Mouse (Mus musculus): ENCODE results near the gene Ntn5.
A peak's percentile ranks its signal among the peaks of the same experiment; 100 is the strongest.
"Not testable (repeated sequence)": the region's sequence is repeated elsewhere in the genome, so short reads cannot be mapped to it uniquely, and the experiment has no call there.

Ntn5 gene

DNA sequence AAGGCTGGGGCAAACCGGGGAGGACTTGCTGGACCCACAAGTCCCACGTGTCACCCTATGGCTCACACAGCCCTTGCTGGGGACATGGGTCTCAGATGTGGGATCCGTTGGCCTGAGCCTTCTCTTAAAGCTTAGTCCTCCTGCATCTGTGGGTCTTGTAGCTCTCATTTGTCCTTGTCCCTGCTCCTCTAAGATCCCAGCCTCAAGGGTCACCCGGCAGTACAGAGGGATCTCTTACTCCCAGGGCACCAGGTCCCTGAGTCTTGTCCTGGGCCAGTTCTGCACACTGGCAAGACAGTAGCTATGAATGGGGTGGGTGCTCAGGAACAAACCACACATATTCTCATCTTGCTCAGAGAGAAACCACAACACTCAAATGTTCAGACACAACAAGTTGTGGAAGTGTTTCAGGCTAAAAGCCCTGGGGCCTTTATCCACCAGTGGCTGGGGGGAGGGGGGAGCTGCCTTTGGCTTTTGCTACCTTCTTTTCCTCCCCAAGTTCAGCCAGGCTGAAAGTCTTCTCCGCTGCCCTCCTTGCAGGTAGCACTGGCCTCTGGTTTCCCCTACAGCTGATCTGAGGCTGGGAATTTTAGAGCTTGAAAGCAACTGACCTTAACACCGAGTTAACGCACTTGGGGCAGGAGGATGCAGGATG, at the start of gene Ntn5:
Gene Ntn5 (plus strand): TSS at position 627 of the 655 bp plus-strand sequence.
- DNase-seq (ENCODE audit: low spot score in 2 of 2): no peak

DNA sequence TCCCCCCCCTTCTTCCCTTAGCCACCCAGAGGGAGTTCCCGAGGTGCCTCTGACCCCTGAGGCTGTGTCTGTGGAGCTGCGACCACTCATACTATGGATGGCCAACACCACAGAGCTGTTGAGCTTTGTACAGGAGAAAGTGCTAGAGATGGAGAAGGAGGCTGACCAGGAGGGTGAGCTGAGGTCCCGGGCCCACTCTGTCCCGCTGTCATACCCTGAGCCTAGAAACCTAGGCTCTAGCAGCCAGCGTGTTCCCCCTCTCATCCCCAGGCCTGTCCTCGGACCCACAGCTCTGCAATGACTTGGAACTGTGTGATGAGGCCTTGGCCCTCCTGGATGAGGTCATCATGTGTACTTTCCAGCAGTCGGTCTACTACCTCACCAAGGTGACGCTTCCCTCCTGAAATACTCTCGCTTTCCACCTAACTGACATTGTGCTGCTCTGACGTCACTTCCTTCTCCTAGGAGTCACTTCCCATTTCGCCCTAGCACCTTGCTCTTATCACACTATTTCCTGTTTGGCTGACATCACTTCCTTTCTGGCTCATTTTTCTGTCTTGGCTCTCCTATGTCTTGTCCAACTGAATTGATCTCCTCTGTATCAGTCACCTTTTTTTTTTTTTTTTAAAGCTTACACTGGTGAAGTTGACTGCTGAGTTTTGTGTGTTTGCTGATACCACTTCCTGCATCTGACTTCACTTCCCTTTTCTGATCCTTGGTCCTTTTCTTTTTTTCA, 48.7 kb upstream of the Ntn5 start:
- DNase-seq (ENCODE audit: low spot score in 2 of 2): no peak

DNA sequence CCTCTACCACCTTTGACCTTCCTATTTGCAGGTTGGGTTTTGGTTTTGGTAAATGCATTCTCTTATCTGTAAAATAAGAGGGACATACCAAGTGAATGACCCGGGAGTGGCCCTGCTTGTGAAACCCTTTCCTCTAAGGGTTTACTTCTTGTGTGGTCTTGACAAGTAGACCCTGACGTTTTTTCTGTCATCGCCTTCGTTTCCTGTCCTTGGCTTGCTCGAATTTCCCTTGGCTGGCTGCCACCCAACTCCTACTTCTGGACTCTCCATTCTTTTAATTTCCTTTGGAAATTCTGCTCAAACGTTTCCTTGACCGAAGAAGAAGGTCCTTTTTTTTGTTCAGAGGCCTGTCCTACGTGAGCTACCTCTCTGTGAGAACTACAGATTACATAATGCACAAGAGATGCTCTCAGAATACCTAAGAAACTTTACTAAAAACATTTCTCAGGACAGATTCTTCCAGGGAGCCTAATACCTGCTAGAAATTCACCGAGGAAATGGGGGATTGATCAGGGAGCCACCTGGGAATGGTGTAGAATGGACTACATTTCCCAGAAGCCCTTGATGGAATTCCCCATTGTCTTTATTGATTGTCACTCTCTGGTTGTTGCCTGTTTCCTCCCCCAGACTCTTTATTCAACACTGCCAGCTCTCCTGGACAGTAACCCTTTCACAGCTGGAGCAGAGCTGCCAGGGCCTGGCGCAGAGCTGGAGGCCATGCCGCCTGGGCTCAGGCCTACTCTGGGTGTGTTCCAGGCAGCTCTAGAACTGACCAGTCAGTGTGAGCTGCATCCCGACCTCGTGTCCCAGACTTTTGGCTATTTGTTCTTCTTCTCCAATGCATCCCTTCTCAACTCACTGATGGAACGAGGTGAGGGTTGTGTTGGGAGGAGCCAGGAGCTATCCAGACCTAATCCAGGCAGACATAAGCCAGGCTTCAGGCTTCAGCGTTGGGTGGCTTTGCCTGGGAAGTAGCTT, 47.8 kb upstream of the Ntn5 start:
- DNase-seq (ENCODE audit: low spot score in 2 of 2): no peak

DNA sequence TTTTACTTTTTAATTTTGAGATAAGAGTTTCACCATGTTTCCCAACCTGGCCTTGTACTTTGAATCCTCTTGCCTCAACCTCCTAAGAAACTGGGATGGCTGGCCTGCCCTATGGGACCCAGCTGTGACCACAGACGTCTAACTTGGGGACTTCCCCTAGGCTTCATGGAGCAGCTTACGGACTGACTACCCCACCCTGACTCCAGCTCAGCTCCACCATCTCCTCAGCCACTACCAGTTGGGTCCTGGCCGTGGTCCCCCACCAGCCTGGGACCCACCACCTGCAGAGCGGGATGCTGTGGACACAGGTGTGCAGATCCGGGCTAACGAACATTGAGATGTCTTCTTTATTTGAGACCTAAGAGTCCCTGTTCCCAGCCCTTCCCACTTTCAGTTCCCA, 46.1 kb upstream of the Ntn5 start:
- no peak for DNase-seq (ENCODE audit: low spot score in 2 of 2)

DNA sequence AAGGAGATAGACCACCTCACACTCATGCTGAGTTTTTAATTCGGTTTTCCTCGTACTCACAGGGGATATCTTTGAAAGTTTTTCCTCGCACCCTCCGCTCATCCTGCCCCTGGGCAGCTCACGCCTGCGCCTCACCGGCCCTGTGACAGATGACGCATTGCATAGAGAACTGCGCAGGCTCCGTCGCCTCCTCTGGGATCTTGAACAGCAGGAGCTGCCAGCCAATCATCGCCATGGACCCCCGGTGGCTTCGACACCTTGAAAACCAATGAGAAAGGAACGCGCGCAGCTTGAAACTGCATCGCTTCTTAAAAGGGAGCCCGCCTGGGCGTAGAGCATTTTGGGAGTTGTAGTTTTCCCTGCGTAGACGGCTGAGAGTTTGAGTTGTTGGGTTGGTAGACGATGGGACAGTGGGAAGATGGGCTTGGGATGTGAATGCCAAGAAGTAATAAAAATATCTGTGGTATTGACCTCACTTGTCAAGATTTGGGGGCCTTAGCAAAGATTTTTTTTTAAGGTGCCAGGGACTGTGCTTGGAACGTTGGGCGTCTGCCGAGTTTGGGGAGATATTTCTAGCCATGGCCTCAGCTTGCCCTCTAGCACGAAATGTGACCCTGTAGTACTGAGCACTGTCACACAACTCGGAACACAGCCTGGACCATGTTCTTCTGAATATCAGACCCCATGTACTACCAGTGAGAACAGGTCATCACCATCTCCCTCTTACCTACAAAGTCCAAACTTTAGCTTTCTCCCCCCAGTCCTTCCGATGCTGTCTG, 45.0 kb upstream of the Ntn5 start:
- DNase-seq (ENCODE audit: low spot score in 2 of 2): peak; percentile 94 to 97

DNA sequence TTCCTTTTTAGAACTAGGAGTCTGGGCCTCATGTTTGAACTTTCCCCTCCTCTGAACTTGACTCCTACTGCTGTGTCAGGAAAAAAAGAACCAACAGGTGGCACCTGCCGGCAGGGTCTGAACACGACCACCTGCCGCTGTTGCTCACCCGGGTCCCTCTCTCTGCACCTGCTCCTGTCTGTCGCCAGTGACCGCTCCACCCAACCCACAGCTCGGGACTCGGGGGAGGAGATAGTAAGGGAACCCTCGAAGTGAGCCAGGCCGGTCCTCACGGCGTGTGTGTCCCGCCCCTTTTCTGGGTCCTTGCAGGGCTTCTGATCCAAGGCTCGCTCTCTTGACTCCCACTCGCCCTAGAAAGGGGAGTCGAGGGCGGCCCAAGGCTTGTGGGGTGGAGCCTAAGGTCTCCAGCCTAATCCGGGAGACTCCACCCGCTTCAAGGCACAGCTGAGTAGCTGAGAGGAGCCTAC, 44.2 kb upstream of the Ntn5 start, which contains the start of gene Mamstr:
Gene Mamstr (plus strand): TSS at position 417 of the 467 bp plus-strand sequence.
- no peak for DNase-seq (ENCODE audit: low spot score in 2 of 2)

DNA sequence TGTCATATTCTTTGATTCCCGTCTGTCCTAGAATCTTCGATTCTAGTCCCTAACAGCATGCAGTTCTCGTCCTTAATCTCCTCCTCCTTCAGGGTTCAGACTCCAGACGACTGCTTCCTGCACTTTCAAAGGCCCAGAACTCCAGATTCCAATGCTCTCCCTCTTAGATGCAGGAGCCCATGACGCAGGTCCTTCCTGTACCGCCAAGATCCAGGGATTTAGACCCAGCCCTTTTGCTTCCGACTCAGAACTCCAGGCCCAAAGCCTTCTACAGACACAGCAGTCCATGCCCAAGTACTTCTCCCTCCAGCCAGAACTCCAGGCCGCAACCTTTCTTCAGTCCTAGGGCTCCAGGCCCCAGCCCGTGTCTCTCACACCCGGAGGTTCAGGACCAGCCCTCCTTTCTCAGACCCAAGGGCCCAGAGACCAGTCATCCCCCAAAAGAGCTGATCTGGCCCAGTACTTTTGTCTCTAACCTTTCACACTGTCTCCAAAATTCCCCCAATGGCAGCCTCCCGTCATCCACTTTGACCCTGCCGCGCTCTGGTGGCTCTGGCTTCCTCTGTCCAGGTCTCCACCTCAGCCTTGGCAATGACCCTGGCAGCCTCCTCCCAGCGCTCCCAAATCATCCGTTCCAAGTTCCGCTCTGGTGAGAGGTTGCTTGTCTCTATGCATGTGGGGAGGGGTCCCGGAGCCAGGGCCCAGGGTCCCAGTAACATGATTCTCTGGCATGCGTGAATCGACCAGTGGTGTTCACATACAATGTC, 43.4 kb upstream of the Ntn5 start:
- no peak for DNase-seq (ENCODE audit: low spot score in 2 of 2)

DNA sequence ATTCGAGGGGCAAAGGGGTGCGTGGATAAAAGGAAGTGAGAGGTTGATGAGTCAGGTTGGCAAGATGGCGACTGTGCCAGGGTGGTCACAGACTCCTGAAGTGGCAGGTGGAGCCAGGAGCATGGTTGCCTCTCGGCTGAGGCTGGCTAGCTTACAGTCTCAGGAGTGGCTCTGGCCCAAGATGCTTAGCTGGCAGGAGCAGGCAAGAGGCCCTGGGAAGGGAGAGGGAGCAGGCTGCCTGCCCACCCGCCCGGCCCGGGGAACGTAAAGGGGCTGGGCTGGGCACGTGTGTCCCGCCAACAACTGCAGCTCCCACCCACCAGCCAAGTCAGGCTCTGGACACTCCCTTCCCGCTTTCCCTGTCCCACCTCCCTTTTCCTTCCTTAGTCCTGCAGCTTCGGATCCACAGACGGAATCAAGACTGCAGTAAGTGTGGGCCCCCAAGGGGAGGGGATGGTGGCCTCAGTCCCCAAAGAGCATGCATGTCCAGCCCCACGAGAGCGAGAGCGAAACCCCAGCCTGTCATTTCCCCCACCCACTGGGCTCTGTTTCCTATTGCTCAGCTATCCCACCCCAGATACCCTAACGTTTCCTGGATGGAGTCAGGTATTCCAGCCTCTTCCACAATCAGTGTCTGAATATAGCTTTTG, 42.3 kb upstream of the Ntn5 start:
- no peak for DNase-seq (ENCODE audit: low spot score in 2 of 2)

DNA sequence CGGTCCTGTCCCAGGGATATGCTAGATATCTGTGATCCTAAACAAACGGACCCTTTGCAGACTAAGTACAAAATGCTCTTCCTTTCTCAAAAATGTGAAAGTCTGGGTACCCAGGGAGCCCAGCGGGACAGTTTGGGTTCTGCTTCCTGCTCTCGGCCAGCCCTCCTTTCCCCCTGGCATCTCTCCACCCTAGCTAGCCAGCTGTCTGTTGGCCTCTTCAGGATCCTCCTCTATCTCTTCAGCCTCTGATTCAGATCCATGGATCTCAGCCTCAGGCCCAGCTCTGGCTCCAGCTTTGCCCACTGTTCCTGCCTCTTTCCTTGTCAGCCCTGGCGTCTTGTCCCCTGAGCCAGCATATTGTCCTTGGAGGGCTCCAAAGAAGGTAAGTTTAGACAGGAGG, 41.7 kb upstream of the Ntn5 start:
- DNase-seq (ENCODE audit: low spot score in 2 of 2): no peak

DNA sequence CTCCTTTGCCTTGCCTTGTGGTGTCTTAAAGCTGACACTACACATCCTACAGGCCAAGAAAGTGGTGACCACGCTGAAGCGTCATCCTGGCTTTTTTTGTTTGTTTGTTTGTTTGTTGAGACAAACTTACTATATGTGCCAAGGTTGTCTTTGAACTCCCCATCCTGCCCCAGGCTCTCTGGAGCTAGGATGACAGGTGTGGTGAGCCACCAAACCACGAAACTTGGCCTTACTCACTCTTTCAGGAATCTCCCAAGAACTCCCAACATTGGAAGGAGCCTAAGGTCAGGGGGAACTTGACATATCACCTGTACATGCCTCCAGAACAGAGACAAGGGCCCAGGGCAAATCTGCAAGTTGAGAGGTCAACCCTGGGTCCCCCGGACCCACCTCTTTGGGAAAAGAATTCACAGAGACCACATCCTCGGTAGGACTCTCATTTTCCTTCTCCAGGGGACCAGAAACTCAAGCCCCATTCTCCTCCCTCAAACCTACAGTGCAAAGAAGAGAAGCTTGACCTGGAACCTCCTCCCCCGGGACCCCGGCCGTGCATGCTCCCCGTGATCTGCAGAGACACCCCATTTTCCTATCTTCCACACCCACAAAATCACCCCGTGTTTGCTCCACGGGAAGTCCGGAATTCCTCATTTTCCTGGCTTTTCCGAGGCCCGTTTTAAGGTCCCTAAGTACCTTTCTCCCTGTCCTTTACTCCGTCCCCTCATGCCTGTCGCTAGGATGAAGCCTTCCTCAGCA, 41.1 kb upstream of the Ntn5 start:
- DNase-seq (ENCODE audit: low spot score in 2 of 2): no peak

DNA sequence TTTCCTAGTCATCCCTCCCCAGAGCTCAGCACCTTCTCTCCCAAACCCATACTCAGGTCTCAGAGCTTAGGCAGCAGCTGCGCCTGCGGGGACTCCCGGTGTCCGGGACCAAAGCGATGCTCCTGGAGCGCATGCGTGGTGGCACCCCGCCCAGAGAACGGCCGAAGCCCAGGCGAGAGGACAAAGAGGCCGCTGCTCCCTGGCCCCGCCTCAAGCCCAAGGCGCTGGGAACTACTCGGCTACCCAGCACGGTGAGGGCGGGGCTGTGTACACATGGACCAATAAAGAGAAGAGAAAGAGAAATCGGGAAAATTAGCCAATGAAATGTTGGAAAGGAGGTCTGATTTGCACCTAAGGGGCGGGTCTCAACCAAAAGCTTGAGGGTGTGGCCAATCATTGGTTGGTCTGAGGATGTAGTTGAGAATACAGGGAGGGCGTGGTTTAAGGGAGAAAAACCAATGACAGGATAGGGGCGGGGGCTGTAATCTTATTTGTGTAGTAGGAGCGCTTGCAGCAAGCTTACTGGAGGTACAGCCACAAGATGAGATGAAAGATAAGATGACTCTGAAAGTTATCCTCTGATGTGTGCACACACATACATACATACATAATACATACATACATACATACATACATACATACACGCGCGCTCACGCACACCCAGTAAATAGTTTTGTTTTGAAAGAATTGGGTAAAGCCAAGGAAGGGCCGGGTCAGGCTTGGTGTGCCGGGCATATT, 40.2 kb upstream of the Ntn5 start:
- DNase-seq (ENCODE audit: low spot score in 2 of 2): peak; percentile 95 to 96

DNA sequence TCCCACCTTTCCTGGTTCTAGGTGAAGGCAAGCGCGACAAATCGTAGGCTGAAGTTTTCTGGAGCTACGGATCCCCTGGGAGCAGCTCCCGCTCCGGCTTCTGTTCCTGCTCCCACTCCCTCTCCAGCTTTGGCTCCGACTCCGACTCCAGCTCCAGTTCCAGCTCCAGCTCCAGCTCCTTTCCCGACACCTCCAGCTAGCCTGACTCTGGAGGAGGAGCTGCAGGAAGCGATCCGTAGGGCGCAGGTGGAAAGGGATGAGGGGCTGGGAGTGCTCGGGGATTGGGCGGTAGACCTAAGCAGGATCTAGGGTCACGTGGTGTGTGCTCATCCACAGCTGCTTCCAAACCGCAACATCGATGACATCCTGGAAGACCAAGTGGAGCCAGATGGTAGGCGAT, 39.6 kb upstream of the Ntn5 start:
- DNase-seq (ENCODE audit: low spot score in 2 of 2): peak; percentile 71 to 81

DNA sequence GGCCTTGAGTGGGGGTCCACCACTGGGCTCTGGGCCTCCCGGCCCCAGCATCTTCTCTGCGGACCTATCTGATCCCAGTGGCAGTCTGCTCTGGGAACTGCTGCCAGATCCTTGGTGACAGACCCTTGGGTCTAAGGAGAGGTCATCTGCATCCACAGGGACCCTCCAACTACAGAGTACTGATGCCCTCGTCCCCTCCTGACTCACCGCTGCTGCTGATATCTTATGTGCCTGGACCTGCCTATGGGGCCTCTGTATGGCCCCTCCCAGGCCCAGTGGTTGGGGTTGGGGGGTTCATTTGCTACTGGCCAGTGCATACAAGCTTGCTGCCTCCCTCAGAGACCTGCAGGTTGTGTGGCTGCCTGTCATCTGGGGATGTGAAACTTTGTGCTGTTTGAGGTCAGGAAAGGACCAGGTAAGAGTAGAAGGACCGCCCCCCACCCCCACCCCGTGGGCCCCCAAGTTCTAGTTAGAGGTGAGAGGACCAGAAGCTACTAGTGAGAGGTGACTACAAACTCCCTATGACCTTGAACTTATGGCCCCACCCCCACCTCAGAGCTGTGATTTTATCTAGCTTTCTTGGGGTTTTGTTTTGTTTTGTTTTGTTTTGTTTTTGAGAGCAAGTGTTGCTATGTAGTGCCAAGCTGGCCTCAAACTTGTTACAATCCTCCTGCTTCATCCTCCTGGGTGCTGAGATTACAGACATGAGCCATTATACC, 38.8 kb upstream of the Ntn5 start:
- DNase-seq (ENCODE audit: low spot score in 2 of 2): no peak

DNA sequence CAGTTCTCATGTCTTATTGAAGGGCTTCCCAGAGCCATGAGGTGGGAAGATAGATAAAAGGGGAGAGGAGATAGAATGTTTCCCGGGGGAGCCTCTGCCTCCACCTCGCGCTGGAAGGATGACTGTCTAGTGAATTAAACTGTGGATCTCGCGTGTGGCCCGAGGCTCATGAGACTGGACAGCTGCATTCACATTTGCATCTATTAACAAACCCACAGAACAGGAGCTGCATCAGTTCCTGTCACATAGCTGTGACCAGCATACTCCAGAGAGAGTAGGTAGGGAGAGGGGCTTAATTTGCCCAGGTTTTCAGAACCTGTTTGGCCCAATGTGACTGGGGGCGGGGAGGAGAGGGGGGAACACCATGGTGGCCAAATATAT, 38.2 kb upstream of the Ntn5 start:
- DNase-seq (ENCODE audit: low spot score in 2 of 2): no peak

DNA sequence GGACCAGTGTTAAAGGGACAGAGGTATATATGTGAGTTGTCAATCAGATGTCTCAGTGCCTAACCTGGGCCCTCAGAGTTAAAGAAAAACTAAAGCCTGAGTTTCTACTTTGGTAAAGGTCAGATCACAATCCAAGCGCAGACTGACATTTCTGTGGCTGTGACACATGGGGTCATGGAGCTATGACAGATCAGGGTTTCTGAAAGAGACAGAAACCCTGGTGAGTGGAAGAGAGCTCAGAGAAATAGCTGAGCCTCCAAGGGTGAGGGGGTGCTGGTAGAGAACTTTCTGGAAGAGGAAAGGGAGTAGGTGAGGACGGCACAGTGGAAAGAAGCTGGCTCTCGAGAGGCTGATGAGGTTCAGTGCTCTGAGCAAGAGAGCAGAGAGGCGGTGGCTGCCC, 37.2 kb upstream of the Ntn5 start:
- DNase-seq (ENCODE audit: low spot score in 2 of 2): no peak

DNA sequence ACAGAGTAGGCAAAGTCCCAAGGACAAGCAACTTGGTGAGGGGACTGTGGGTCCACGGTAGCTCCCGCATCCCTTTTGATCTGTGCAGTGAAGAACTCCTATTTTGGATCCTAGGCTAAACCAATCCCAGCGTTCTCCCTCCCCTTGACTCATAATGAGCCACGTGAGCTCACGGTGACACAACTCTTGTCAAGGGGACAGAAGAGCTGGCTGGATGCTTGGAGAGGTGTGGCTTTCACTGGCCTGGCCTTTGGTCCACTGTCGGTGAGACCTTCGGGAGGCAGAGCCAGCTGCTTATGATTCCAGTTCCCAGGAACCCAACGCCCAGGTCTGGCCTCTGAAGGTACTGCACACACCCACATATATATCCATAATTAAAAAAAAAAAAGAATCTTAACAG, 34.5 kb upstream of the Ntn5 start:
- DNase-seq (ENCODE audit: low spot score in 2 of 2): no peak

DNA sequence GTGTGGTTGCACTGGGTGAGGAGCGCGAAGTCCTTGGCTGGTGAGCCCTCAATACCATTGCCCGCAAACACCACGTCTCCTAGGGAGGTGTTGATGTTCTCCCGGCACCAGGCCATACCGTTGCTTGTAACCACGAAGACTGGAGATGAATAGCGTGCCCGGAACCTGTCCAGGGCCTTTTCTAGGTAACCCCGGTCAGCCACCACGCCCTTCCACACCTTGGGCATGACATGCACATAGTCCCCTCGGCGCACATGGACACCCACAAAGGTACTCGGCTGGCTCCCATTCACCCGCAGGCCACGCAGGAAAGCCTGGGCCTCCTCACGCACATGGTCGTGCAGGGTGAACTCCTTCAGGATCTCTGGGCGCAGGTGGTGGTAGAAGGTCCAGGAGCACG, 33.3 kb upstream of the Ntn5 start:
- DNase-seq (ENCODE audit: low spot score in 2 of 2): not testable (repeated sequence)

DNA sequence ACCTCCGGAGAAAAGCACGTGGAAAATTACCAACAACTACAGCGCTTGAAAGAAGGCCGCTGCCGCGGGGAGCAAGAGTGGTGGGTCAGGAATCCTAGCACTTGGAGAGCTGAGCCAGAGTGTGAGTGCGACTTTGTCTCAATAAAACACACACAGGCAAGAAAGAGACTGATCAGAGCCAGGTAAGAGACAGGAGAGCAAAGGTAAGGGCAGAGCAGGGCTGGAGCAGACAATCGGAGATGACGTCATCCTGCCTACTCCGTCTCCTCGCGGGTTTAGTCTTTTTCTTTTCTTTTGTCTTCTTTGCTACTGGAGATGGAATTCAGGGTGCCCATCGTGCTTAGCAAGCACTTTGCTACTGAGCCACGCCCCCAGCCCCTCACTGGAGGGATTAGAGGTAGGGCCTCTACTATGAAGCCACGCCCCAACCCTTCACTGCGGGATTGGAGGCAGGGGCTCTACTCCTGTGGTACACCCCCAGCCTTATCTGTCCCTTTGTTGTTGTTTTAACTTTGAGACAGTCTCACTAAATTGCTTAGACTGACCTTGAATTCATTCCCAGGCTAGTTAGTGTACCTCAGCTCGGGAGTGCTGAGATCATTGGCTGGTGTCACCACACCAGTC, 29.3 kb upstream of the Ntn5 start:
- DNase-seq (ENCODE audit: low spot score in 2 of 2): no peak

Measured in left cerebral cortex, adult 9 months (tissue).